Mouse (Mus musculus) left cerebral cortex, postnatal 14 days (tissue): ENCODE data around the gene Hist1h2ba. TPM values are rescaled to one million over a fixed set of nuclear protein-coding genes. Genes with fewer than 3 reads are reported as not detected.

ENCODE experiments used
- DNase-seq, 2 experiments: peaks; one replicate each; pipeline ENCODE4 v3.0.0; 2021 to 2022; ENCODE audit warnings: low spot score in 2 of 2, mixed read lengths in 1 of 2
- intact Hi-C: fragments of 180-260 bp; cut with DNase I; formaldehyde crosslinking; loops from one replicate; pipeline ENCODE4 v1.15.1; 2025
- microRNA-seq, 2 experiments: library from miRNA; unstranded; fragments of <30 nt; microRNA quantifications; one replicate each; pipeline ENCODE4 v1.2.0; 2022
- total RNA-seq, 2 experiments: library from RNA; stranded (reverse); gene quantifications; 2 replicates each; pipeline ENCODE4 v1.2.3; 2021

Hist1h2ba gene
- total RNA-seq, 2 experiments from 2014 or later: not detected

- no peak for DNase-seq
- intact Hi-C loops: no loop called here
Measured at GRCm38 (mm10) chr13:23913791-23914306, 20.1 kb downstream of the Hist1h2ba start.

GRCm38 (mm10) chr13:23911335-23911734 lies 22.6 kb downstream of the Hist1h2ba start:
- intact Hi-C loops: no loop called here
- DNase-seq: no peak

GRCm38 (mm10) chr13:23910121-23910520 lies 23.8 kb downstream of the Hist1h2ba start:
- intact Hi-C loops: no loop called here
- DNase-seq: no peak

- DNase-seq: no peak
- intact Hi-C loops: no loop called here
Measured at GRCm38 (mm10) chr13:23906906-23907305, 27.1 kb downstream of the Hist1h2ba start.

GRCm38 (mm10) chr13:23898242-23898641 lies 35.7 kb downstream of the Hist1h2ba start:
- intact Hi-C loops: no loop called here
- no peak for DNase-seq

GRCm38 (mm10) chr13:23893269-23893593 lies 40.7 kb downstream of the Hist1h2ba start:
- intact Hi-C loops: no loop called here
- no peak for DNase-seq

- intact Hi-C loops: no loop called here
- DNase-seq: no peak
Measured at GRCm38 (mm10) chr13:23892592-23893268, 41.2 kb downstream of the Hist1h2ba start.

- no peak for DNase-seq
Measured at GRCm38 (mm10) chr13:23889011-23889605, 44.8 kb downstream of the Hist1h2ba start.

GRCm38 (mm10) chr13:23887026-23887725 lies 46.8 kb downstream of the Hist1h2ba start:
- intact Hi-C loops: loop anchor here (5.0 kb wide), 1 partner anchor 95 kb away; no protein-coding TSS in a partner anchor
- DNase-seq: no peak

More at GRCm38 (mm10) chr13:23889011-23889605, 44.8 kb downstream of the Hist1h2ba start:
- intact Hi-C loops: loop anchor here (5.0 kb wide), 1 partner anchor 97 kb away; no protein-coding TSS in a partner anchor

GRCm38 (mm10) chr13:23885540-23885939 lies 48.4 kb downstream of the Hist1h2ba start:
- no peak for DNase-seq
- intact Hi-C loops: loop anchor here (5.0 kb wide), 1 partner anchor 93 kb away; no protein-coding TSS in a partner anchor

Small RNAs within 50 kb of the gene (microRNA-seq; reads per million reads assigned to microRNA genes)
- 0 reads per million in 2 experiments for gene Gm44344

Other genes starting within 250 kb of the Hist1h2ba start
- 10 to 100 TPM; 25.0 to 27.3 TPM for gene Hist1h2bc, start 250.0 kb downstream of the Hist1h2ba start, total RNA-seq
- under 1 TPM in 1 of 2 experiments, not detected in 1; 0.40 TPM for gene Hist1h1t, start 238.3 kb downstream of the Hist1h2ba start, total RNA-seq
- gene Hist1h4c, start 235.7 kb downstream of the Hist1h2ba start, total RNA-seq: 100 to 1,000 TPM; 100 to 103 TPM
- 1 to 10 TPM; 2.9 to 3.1 TPM for gene Hfe, start 223.3 kb downstream of the Hist1h2ba start, total RNA-seq
- gene Hist1h1c, start 195.3 kb downstream of the Hist1h2ba start, total RNA-seq: 10 to 100 TPM; 55.8 to 75.9 TPM
- 1 to 10 TPM; 6.8 to 7.2 TPM for gene Hist1h3c, start 188.6 kb downstream of the Hist1h2ba start, total RNA-seq
- gene Hist1h2bb, start 187.4 kb downstream of the Hist1h2ba start, total RNA-seq: 10 to 100 TPM; 18.8 to 20.7 TPM
- gene Hist1h2ab, start 183.0 kb downstream of the Hist1h2ba start, total RNA-seq: 10 to 100 TPM; 30.0 to 36.8 TPM
- 10 to 100 TPM; 16.5 to 23.8 TPM for gene Hist1h3b, start 181.9 kb downstream of the Hist1h2ba start, total RNA-seq
- gene Hist1h4b, start 177.1 kb downstream of the Hist1h2ba start, total RNA-seq: 10 to 100 TPM; 73.2 to 80.8 TPM
- 10 to 100 TPM; 68.8 to 69.0 TPM for gene Hist1h4a, start 172.9 kb downstream of the Hist1h2ba start, total RNA-seq
- gene Hist1h3a, start 171.8 kb downstream of the Hist1h2ba start, total RNA-seq: 10 to 100 TPM; 33.2 to 47.2 TPM
- 10 to 100 TPM; 20.4 to 29.2 TPM for gene Hist1h1a, start 170.5 kb downstream of the Hist1h2ba start, total RNA-seq
- not detected for gene Trim38, start 164.2 kb downstream of the Hist1h2ba start, total RNA-seq
- gene Slc17a2, start 127.2 kb downstream of the Hist1h2ba start, total RNA-seq: not detected
- under 1 TPM; 0.17 to 0.22 TPM for gene Slc17a3, start 94.7 kb downstream of the Hist1h2ba start, total RNA-seq
- gene Slc17a1, start 66.4 kb downstream of the Hist1h2ba start, total RNA-seq: not detected
- gene Slc17a4, start 19.1 kb downstream of the Hist1h2ba start, total RNA-seq: not detected
- not detected for gene Hist1h2aa, start 306 bp upstream of the Hist1h2ba start, total RNA-seq
- gene Scgn, start 57.1 kb upstream of the Hist1h2ba start, total RNA-seq: under 1 TPM; 0.32 to 0.42 TPM